Mouse (Mus musculus) kidney, postnatal 14 days (tissue): Measurements from ENCODE around the gene Cenpa.

Experiments
- DNase-seq: peaks from one replicate; pipeline ENCODE4 v3.0.0; 2022; ENCODE audit warnings: mixed read lengths

Cenpa gene

DNA sequence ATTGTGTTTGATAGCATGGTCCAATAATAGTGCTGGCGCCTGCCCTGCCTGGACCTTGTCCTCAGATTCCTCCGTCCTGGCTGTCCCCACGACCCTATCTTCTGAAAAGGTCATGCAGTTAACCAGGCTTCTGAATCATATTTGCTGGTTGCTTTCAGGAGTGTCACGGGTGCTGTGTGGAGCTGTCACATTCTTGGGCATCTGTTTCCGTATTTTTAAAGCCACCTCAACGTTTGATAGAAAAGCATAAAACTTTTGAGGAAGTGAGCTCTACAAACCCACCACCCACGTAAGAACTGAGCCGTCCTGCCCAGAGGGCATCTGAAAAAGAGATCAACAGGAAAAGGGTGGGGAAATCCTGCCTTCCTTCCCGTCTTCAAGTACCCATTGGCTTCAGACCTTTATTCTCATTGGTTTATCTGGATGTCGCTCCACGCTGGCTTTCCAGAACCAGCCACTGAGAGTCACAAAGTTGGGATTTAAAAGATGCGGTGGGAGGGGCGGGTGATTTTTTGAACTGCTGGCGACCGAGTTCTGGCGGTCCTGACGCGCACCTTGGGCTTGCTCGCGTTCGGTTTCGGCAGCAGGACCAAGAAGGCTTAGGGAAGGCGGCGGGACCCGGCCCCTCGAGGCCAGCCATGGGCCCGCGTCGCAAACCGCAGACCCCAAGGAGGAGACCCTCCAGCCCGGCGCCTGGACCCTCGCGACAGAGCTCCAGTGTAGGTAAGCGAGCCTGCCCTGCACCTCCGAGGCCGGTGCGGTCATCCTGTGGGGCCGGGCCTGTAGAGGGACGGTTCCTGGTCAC, at the start of gene Cenpa:
Gene Cenpa, plus strand, starts transcription at position 387 of the 805 bp plus-strand sequence.
- DNase-seq, result peak; percentile 96

DNA sequence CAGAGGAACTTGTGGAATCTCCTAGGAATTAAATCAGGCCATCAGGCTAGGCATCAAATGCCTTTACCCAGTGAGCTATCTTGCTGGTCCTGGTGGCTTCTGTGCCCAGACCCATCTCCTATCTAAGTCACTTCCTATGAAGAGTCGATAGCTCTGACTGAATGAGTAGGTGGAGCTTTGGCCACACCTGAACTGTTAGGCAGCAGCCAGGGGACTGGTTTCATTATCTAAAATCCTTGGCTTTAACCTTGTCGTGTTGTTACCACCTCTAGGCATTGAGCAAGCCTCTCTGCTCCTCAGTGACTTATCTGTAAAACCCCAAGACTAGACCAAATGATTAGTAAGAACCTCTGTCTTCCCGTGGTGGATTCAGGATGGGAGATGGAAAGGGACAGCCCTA, 49.2 kb upstream of the Cenpa start:
- DNase-seq, result no peak

DNA sequence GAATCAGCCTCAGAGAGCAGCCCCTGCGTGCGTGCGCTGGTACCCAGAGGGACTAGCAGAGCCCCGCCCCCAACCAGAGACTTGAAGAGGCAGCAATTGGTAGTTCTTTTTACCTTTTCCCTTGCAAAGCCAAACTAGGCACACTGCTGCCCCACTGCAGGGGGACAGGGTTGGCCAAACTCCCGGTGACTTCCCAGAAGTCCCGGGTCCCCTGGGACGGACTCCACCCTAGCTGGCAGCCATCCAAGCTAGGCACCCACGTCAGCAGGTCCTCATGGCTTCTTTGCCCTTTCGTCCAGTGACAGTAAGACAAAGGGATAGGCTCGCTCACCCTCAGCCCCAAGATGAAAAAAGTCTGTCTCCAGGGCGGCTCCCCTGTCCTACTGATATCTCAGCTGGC, 48.7 kb upstream of the Cenpa start:
- peak; percentile 59 for DNase-seq

DNA sequence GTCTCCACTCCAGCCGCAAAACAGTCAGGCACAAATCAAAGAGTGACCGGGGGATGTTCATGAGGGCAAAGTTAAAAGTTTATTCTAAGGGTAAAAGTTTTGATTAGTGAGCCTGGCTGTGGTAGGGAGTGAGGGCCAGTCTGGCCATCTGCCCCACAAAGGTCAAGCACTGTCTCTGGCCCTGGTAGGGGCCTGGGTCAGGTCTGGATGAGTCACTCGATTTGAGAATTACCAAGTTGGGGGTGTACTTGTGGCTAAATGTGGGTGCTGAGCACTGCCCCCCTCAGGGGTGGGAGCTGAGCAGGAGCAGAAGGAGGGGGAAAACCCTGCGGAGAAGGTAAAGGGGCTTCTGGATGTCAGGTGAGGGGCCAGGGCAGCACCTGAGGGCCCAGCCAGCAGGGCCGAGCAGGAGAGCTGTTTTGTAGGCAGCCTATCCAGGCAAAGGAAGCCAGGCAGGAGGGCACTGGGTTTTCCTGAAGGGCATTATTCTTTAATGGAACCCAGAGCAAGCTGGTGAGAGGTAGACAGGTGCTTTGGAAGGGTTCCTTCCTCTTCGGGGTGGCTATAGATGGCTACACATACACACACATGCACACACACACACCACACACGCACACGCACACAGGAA, 48.1 kb upstream of the Cenpa start:
- DNase-seq, result no peak

DNA sequence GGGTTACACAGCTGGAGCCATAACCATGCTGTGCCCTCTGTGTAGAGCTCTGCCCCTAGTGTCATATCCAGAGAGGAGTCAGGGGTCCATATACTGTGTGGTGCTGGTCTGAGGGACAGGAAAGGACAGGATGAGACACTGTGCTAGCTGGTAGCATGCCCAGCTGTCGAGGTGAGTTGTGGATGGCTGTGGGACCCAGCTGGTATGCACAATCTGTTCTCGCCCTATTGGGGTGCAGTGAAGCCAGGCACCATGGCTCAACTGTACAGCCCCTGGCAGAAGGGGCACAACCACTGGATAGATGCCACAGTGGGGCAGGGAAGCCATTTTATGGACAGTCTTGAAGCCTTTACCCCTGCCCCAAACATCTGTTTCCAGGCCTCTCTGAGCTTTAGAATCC, 47.4 kb upstream of the Cenpa start:
- no peak for DNase-seq

DNA sequence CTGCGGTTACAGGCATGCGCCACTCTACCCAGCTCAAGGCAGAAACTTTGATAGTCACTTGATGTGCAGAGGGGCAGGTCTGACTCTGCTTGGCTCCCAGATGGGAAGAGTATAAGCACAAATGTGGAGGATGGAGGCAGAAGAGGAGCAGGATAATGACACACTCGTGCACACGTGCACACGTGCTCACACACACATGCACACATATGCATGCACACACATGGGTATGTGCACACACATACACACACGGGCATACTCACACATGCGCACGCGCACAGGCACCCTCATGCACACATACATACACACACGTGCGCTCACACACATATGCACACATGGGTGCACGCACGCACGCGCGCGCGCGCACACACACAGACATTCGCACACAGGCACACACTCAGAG, 46.0 kb upstream of the Cenpa start:
- no peak for DNase-seq

DNA sequence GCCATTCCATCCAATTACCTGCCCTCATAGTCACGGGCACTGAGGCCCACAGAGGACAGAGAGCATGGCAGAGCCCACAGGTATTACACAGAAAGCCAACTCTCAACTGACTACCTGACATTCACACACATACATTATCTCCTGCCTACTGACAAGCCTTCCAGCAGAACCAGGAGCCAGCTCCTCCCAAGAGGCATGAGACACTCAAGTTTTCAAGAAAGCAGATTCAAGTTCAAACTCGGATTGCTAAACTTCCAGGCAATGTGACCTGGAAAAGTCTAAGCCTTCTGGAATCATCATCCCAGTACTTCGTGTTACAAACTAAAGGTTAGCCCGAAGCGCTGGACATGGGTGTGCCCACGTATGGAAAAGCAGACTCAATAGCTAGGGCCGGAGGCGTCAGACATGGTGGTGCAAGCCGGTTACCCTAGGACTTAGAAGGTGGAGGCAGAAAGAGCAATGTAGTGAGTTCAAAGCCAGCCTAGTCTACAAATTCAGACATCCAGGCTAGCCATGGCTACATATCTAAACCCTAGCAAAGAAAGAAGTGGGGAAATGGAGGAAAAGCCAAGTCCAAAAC, 45.3 kb upstream of the Cenpa start:
- DNase-seq, result no peak

DNA sequence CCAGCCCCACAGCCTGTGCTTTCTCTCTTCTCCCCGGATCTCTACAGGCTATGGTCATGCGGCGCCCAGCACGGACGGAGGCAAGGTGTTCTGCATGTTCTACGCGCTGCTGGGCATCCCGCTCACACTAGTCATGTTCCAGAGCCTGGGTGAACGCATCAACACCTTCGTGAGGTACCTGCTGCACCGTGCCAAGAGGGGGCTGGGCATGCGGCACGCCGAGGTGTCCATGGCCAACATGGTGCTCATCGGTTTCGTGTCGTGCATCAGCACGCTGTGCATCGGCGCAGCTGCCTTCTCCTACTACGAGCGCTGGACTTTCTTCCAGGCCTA, 44.8 kb upstream of the Cenpa start:
- no peak for DNase-seq

DNA sequence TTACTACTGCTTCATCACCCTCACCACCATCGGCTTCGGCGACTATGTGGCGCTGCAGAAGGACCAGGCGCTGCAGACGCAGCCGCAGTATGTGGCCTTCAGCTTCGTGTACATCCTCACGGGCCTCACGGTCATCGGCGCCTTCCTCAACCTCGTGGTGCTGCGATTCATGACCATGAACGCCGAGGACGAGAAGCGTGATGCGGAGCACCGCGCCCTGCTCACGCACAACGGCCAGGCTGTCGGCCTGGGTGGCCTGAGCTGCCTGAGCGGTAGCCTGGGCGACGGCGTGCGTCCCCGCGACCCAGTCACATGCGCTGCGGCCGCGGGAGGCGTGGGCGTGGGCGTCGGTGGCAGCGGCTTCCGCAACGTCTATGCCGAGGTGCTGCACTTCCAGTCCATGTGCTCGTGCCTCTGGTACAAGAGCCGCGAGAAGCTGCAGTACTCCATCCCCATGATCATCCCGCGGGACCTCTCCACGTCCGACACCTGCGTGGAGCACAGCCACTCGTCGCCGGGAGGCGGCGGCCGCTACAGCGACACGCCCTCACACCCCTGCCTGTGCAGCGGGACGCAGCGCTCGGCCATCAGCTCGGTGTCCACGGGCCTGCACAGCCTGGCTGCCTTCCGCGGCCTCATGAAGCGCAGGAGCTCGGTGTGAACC, 44.3 kb upstream of the Cenpa start:
- DNase-seq, result peak; percentile 31

DNA sequence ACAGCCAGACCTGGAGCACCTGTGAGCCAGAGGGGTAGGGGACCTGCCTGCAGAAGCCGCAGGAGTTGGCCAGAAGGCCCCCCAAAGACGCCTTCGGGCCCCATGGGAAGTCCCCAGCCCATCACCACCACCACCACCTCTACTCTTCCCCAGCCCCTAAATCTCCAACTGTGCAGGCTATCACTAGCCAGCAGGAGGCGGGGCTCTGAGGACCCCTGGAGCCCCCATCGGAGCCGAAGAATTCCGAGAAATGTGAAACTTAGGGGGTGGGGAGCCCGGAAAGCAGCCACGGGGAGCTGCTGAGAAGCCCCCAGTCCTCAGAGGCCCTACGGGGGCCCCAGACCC, 43.8 kb upstream of the Cenpa start:
- no peak for DNase-seq

DNA sequence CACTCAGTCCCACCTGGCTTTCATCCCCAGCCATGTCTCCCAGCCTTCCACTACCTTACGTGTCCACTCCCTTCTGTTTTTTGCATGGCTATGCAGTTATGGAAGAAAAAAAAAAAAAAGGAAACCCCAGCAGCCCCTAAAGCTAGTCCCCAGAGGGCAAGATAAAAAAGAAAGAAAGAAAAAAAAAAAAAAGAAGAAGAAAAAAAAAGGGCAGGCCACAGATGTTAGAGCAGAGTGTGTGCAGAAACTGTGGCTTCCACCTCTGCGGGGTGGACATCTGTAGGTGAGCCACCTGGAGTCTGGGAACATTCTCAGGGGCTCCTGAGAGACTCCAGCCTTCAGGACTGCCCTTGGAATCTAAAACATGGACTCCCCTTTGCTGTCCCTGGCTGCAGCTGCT, 43.2 kb upstream of the Cenpa start:
- no peak for DNase-seq

DNA sequence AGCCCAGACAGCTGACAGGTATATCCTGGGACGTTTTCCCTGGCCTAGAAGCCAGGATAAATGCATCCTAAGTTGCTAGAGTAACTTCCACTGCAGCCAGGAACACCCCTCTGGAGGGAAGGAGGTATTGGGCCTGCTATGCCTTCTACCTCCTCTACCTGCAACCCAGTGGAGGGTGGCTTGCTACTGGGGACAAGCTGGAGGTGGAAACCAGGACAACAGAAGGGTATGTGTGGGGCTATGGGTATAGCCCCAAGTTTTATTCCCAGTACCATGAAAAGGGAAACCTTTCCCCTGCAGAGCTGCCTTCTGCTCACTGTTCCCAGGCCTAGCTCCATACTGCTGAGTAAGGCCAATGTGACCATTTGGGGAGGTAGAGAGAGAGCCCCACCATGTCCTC, 42.3 kb upstream of the Cenpa start:
- no peak for DNase-seq

DNA sequence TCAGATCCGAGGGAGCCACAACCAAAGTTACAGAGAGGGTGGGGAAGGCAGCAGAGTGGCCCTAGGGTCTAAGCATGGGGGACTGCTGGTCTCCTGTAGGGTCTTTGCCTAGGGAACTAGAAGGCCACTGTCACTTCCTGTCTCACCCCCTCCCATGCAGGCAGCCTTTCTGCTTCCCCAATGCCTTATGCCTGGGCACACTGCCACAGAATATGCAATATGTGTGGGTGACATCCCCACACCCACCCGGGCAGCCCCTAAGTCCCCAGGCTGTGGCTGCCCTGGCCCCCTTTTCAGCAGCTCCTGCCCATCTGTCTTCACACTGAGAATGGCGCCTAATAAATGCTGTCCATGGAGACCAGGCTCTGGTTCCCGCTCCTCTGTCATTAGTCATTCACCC, 41.7 kb upstream of the Cenpa start:
- DNase-seq, result no peak

DNA sequence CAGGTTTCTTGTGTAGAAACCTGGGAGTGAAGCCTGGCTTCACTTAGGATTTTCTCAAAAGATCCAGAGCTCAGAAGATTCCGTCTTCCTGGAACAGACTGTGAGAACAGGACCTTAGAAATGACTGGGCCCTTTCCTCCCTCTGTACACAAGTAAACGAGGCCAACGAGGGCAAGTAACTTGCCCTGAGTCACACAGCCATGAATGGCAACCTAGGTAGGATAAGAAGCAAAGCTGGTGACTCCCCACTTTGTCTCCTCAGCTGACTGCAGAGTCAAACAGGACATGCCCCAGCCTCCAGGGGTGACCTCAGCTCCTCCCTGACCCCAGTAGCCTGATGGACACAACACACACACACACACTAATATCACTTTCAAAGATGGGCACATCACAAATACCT, 41.2 kb upstream of the Cenpa start:
- DNase-seq, result no peak

DNA sequence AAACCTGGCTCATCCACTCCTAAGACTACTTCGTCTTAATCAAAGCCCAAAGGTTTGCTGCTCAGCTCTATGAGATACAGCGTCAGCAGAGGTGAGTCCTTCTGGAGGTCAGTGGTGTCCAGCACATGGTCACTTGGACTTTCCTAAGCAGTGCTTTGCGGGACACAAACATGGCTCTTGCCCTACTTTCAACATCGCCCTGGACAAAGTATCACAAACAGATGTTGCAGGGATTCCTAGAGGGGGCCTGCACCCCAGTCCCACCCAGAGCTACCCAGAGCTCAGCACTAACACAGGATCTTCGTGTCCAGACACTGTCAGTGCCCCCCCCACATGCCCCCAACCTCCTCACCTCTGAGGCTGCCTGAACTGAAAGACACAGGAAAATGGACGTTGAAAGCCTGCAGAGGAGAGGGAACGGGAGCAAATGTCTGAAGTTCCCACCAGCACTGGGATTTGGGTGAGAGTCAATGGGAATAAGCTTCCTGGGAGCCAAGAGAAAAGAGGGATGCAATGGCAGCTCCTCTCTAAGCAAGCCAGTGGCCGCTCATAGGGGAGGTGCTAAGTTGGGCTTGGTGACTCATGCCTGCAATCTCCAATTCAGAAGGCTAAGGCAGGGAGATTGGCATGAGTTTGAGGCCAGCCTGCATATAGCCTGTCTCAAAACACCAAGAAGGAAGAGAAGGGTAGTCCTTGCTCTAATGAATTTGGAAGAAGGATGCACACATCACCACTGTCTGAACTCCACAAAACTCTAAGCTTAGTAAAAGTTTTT, 40.1 kb upstream of the Cenpa start:
- no peak for DNase-seq

DNA sequence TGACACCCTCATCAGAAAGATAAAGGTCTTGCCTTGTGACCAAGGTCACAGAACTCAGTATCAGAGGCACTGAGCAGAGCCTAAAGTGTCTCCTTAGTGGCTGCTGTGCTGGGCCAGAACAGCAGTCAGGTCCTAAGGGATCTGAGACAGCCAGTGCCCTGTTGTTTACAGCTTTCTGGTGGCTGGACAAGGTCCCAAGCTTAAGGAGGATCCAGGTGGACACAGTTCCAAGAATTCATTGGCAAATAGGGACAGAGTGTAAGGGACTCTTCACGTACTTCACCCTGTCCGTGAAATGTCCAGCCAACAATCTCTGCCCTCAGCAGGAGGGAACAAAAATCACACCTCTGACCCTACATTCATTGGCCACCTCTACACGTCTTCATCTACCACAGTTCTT, 38.1 kb upstream of the Cenpa start:
- no peak for DNase-seq

DNA sequence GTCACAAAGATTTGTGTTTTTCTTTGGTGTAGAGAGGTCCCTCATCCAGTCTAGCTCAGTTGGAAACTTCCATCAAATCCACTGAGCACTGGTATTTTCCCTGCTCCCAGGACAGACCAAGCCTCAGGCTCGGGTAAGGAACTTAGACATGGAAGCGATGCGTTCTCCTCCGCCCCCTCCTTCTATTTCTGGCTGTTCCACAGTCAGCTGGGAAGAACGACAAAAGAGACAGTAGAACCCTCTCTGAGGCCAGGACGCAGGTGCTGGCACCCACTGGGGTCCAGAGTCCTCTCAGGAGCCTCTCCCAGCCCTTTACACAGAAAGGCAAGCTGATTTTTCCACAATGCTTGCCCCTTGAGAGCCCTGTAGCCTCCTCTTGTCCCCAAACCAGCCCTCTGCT, 36.2 kb upstream of the Cenpa start:
- no peak for DNase-seq

DNA sequence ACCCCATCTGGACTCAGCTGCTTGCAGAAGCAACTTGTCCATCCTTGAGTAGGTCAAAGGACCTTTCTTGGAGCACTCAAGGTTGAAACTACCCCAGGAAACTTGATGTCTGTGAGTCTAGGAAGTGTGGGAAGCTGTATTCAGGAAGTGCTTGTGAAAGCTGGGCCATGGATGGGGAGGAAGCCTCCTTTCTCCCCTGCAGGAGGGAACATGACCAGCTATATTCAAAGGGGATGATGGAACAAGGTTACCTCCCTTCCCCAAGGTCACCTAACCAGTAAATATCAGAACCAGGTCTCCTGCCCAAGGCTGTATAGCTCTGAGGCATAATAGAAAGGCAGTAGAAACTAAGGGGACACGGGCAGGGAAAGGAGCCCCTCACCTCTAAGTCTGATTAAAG, 34.4 kb upstream of the Cenpa start:
- no peak for DNase-seq

DNA sequence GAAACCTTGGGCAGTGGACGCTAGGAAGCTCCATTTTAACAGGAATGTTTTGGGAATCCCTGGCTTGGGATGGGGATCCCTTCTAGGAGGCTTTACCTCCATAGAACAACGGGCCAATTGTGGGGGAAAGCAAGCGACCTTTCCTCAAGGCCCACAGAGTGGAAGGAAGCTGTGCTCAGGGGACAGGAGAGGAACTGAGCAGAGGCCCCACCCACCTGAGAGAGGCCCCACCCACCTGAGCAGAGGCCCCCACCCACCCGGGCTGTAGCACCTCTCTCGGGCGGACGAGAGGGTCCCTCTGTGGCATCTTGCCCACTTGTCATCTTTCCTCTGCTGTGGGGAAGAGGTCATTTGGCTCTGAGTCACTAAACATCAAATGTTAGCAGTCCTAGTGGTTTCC, 29.6 kb upstream of the Cenpa start:
- DNase-seq, result no peak

DNA sequence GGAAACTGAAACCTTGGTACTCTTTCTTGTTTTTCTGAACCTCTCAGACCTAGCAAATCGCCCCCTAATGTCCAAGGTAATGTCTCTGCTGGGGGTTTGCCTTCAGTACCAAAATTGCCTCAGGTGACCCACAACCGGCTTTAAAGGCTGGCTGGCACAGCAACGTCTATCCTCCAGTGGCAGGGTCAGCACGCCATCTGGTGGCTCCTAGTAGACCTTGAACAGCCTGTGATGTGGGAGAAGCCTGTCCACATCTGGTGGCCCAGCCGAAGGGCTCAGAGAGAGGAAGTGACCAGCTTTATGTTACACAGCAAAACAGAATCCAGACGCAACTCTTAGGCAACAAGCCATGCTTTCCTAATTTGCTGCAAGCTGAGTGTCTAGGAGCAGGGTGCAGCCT, 28.5 kb upstream of the Cenpa start:
- DNase-seq, result peak; percentile 87

DNA sequence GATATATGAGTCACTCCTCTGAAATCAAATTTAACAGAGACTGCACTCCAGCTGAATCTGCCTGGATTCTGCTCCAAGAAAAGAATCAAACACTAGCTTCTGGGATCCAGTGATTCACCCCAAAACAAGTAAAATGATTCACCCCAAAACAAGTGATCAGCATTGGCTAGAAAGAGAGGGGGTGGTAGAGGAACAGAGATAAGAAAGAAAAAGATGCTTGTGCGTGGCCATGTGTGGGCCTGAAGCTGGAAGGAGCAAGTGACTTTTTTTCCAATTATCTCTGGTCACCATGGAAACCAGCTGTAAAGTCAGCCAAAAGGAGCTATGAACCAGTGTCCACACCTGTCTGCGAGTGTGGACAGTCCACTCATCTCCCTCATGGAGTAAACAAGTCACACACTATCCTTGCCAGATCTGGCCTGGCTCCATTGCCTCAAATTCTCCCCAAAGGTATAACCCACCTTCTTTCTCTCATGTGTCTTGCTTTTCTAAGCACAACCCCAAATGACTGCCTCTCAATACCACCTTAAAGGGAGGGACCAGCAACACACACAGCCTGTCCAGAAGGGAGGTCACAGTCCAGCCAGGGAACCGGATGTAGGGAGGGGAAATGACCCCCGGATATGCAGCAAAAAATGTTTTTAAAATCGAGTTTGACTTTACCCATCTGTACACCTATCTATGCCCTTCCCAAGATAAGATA, 22.9 kb upstream of the Cenpa start:
- peak; percentile 32 for DNase-seq

DNA sequence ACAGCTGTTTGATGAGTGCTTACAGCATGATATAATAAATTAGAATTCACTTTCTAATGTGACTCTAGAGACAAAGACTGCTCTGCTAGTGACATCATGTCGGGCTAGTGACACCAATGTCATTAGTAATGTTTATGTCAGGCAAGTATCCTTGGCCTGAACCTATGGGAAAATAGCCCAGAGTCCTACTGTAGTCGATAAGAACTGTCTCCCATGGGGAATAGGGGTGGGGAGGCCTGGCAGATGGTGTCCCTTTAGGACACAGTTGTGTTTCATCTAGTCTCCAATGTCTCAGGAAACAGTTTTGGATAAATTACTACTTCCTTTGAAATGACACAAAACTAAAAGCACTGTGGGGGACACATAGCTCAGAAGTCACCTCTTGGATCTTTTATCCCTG, 20.5 kb upstream of the Cenpa start:
- DNase-seq, result peak; percentile 70

DNA sequence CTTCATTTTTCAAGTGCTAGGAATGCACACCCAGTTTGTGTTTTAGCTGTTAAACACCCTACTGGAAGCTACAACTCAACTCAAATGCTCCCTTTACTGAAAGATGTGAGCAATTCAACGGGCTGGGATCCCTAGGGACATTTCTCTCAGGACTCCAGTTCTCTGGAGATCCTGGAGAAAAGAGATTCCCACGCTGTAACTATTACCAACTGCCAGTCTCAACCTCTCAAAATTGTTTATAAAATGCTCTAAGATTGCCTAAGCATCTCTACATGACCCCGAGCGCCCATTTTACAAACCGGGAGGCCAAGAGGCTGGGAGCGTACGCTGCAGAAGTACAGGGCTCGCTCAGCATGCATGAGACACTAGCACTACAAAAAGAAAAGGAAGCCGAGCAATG, 19.2 kb upstream of the Cenpa start:
- no peak for DNase-seq
